Mouse (Mus musculus) thymus, postnatal 25 days (tissue): ENCODE measurements around the gene Vmn1r11.

Source experiments
- DNase-seq: peaks from one replicate; pipeline ENCODE4 v3.0.0; 2022

Gene Vmn1r11

GRCm38 (mm10) chr6:57133155-57133554 is at the start of gene Vmn1r11:
Gene Vmn1r11 (plus strand): TSS chr6:57133455.
- DNase-seq, result no peak

GRCm38 (mm10) chr6:57106358-57106757 is 26.9 kb upstream of the Vmn1r11 start:
- no peak for DNase-seq

GRCm38 (mm10) chr6:57109154-57109553 is 24.1 kb upstream of the Vmn1r11 start, which contains the start of gene Vmn1r10:
Gene Vmn1r10 (plus strand): TSS chr6:57109454.
- no peak for DNase-seq

- no peak for DNase-seq
These were observed 23.4 kb downstream of the Vmn1r11 start, which contains the start of gene Vmn1r12 for GRCm38 (mm10) chr6:57156619-57157018. Gene Vmn1r12 (plus strand): TSS chr6:57156919.
